Mouse (Mus musculus): ENCODE data around the gene Gm49661.

Gm49661 gene

GRCm38 (mm10) chr8:84984294-84985048, 15.2 kb upstream of the Gm49661 start:
- DNase-seq (ENCODE audit: low read depth, low spot score): peak; percentile 71

GRCm38 (mm10) chr8:84982499-84983011, 13.3 kb upstream of the Gm49661 start:
- DNase-seq (ENCODE audit: low read depth, low spot score): peak; percentile 59

GRCm38 (mm10) chr8:84981644-84982498, 12.6 kb upstream of the Gm49661 start:
- DNase-seq (ENCODE audit: low read depth, low spot score): peak; percentile 32

GRCm38 (mm10) chr8:84980622-84981358, 11.6 kb upstream of the Gm49661 start:
- peak; percentile 82 for DNase-seq (ENCODE audit: low read depth, low spot score)

GRCm38 (mm10) chr8:84979599-84980421, 10.6 kb upstream of the Gm49661 start:
- peak; percentile 97 for DNase-seq (ENCODE audit: low read depth, low spot score)

GRCm38 (mm10) chr8:84978248-84978940, 9.2 kb upstream of the Gm49661 start, which contains the start of gene Junb:
Junb (minus strand) TSS chr8:84978718.
- DNase-seq (ENCODE audit: low read depth, low spot score): peak; percentile 99

GRCm38 (mm10) chr8:84977435-84978247, 8.4 kb upstream of the Gm49661 start:
- DNase-seq (ENCODE audit: low read depth, low spot score): peak; percentile 88

- DNase-seq (ENCODE audit: low read depth, low spot score): no peak
These were observed 7.7 kb upstream of the Gm49661 start for GRCm38 (mm10) chr8:84976763-84977434.

GRCm38 (mm10) chr8:84976031-84976762, 7.0 kb upstream of the Gm49661 start:
- DNase-seq (ENCODE audit: low read depth, low spot score): peak; percentile 97

GRCm38 (mm10) chr8:84975434-84975833, 6.2 kb upstream of the Gm49661 start:
- DNase-seq (ENCODE audit: low read depth, low spot score): peak; percentile 89

- peak; percentile 68 for DNase-seq (ENCODE audit: low read depth, low spot score)
These were observed 5.4 kb upstream of the Gm49661 start for GRCm38 (mm10) chr8:84974543-84975142.

- DNase-seq (ENCODE audit: low read depth, low spot score): peak; percentile 78
These were observed 4.7 kb upstream of the Gm49661 start for GRCm38 (mm10) chr8:84973803-84974542.

GRCm38 (mm10) chr8:84973079-84973478, 3.8 kb upstream of the Gm49661 start:
- DNase-seq (ENCODE audit: low read depth, low spot score): no peak

- no peak for DNase-seq (ENCODE audit: low read depth, low spot score)
These were observed 1.7 kb upstream of the Gm49661 start for GRCm38 (mm10) chr8:84970913-84971312.

- DNase-seq (ENCODE audit: low read depth, low spot score): no peak
These were observed 1.0 kb upstream of the Gm49661 start for GRCm38 (mm10) chr8:84970135-84970790.

GRCm38 (mm10) chr8:84968650-84969049, 583 bp downstream of the Gm49661 start:
- DNase-seq (ENCODE audit: low read depth, low spot score): no peak
